Comparison of ENCODE assay signal across 15 mouse cellular contexts in genomic region chr13:41825379-41825966, GRCm38 (mm10). TPM values are rescaled to one million over a fixed set of nuclear protein-coding genes. Genes with fewer than 3 reads are reported as not detected.
DNase-seq lines count a peak whose midpoint lies in the region; ATAC-seq and TF ChIP-seq lines count a peak whose summit lies in the region.
"Had no signal": no experiment of that assay in that cellular context is flagged by ENCODE, and none has a peak within 500 bp of the region (broad histone marks: within the 10 kb centered on the region; RNA-seq: fewer than 3 reads in every experiment).

No protein-coding gene starts in this region.

- intact Hi-C loops in left cerebral cortex, postnatal 36 days (cut with DNase I), result no loop called here

- no peak overlapping the region for H3K4me3 ChIP-seq in lung, embryonic 14.5 days (ENCODE audit: low read depth, low read length)
- H3K4me3 ChIP-seq in lung, adult 2 months (replicated peaks; ENCODE audit: extremely low read depth, low read depth, low read length), result no peak overlapping the region
- H3K4me3 ChIP-seq in MEL (ENCODE audit: control insufficient read depth in 1 of 2, insufficient read depth in 1 of 2, low read depth in 2 of 2, low read length in 2 of 2), result no peak overlapping the region
- H3K4me3 ChIP-seq in liver, embryonic 11.5 days (ENCODE audit: low read depth, low read length), result no peak overlapping the region
- no peak overlapping the region for H3K4me3 ChIP-seq in heart, embryonic 11.5 days (ENCODE audit: low read depth, low read length)
- H3K4me3 ChIP-seq: hindbrain, embryonic 15.5 days had no signal

- no peak overlapping the region for H3K4me2 ChIP-seq in lung, embryonic 14.5 days
- H3K4me2 ChIP-seq in liver, embryonic 11.5 days, result peak overlapping the region; percentile 18; the same call in 1 of the 2 replicates
- no peak overlapping the region for H3K4me2 ChIP-seq in heart, embryonic 11.5 days
- H3K4me2 ChIP-seq: hindbrain, embryonic 15.5 days had no signal

- no peak overlapping the region for H3K9ac ChIP-seq in lung, embryonic 14.5 days
- no peak overlapping the region for H3K9ac ChIP-seq in MEL (ENCODE audit: control insufficient read depth, low read depth, low read length, poor library complexity, severe bottlenecking)
- no peak overlapping the region for H3K9ac ChIP-seq in liver, embryonic 11.5 days (ENCODE audit: low read depth, low read length)
- H3K9ac ChIP-seq in heart, embryonic 11.5 days (ENCODE audit: low read depth, low read length), result no peak overlapping the region
- H3K9ac ChIP-seq: hindbrain, embryonic 15.5 days had no signal

- DNase-seq in lung, embryonic 14.5 days, result peak; percentile 26
- DNase-seq in lung, adult 2 months, result no peak
- DNase-seq in MEL (ENCODE audit: low read depth, low spot score) (peak; percentile 2), MN1 (ENCODE audit: low spot score) (no peak)
- DNase-seq in liver, embryonic 11.5 days (ENCODE audit: low spot score), result no peak
- DNase-seq in thymus, postnatal 0 days (ENCODE audit: low spot score), result peak; percentile 84
- DNase-seq in left cerebral cortex, postnatal 36 days (ENCODE audit: low spot score in 2 of 2), result no peak
- DNase-seq: adrenal gland, adult 2 months; cerebellum, adult 11 months; kidney, postnatal 4 days had no signal

- no peak for TF ChIP-seq CTCF in lung, embryonic 14.5 days (IDR thresholded peaks at IDR 0.05; ENCODE audit: low read depth)
- TF ChIP-seq CTCF in lung, adult 2 months (IDR thresholded peaks at IDR 0.05; ENCODE audit: insufficient read depth, low read length), result no peak
- TF ChIP-seq CTCF in MEL (IDR thresholded peaks at IDR 0.05 in 2 of 3, conservative IDR thresholded peaks at IDR 0.05 in 1 of 3; ENCODE audit: control insufficient read depth in 1 of 3, insufficient read depth in 1 of 3, low read depth in 2 of 3, low read length in 3 of 3, poor library complexity in 1 of 3, severe bottlenecking in 1 of 3), result no peak

- H3K27me3 ChIP-seq in lung, embryonic 14.5 days (ENCODE audit: insufficient read depth, low read length), result no peaks in the 10 kb centered on the region
- no peaks in the 10 kb centered on the region for H3K27me3 ChIP-seq in MEL (ENCODE audit: control insufficient read depth in 1 of 2, insufficient read depth in 2 of 2, low read length in 2 of 2)
- no peaks in the 10 kb centered on the region for H3K27me3 ChIP-seq in liver, embryonic 11.5 days (replicated peaks; ENCODE audit: control insufficient read depth, insufficient read depth, low read length)
- H3K27me3 ChIP-seq in heart, embryonic 11.5 days (ENCODE audit: control insufficient read depth, insufficient read depth, low read length), result no peaks in the 10 kb centered on the region
- H3K27me3 ChIP-seq: hindbrain, embryonic 15.5 days had no signal

- no peaks in the 10 kb centered on the region for H3K4me1 ChIP-seq in lung, embryonic 14.5 days (ENCODE audit: insufficient read depth)
- H3K4me1 ChIP-seq in lung, adult 2 months (ENCODE audit: control insufficient read depth, insufficient read depth, low read length), result peaks cover 3% of the 10 kb centered on the region
- no peaks in the 10 kb centered on the region for H3K4me1 ChIP-seq in MEL (ENCODE audit: control insufficient read depth in 1 of 2, insufficient read depth in 2 of 2, low read length in 2 of 2)
- H3K4me1 ChIP-seq in liver, embryonic 11.5 days (replicated peaks; ENCODE audit: control insufficient read depth, insufficient read depth, low read length), result no peaks in the 10 kb centered on the region
- H3K4me1 ChIP-seq in heart, embryonic 11.5 days (ENCODE audit: control insufficient read depth, insufficient read depth, low read length), result no peaks in the 10 kb centered on the region
- H3K4me1 ChIP-seq: hindbrain, embryonic 15.5 days had no signal

- no peaks in the 10 kb centered on the region for H3K79me2 ChIP-seq in MEL (ENCODE audit: control insufficient read depth, insufficient read depth, low read length, poor library complexity)

- no peak for TF ChIP-seq POLR2A in lung, adult 2 months (IDR thresholded peaks at IDR 0.05; ENCODE audit: borderline replicate concordance, extremely low read depth, low read depth, low read length)
- TF ChIP-seq POLR2A in MEL (IDR thresholded peaks at IDR 0.05; ENCODE audit: control insufficient read depth in 1 of 2, insufficient read depth in 1 of 2, low read depth in 1 of 2, low read length in 2 of 2, poor library complexity in 1 of 2), result no peak

- no peak overlapping the region for H3K27ac ChIP-seq in lung, embryonic 14.5 days (ENCODE audit: low read depth)
- no peak overlapping the region for H3K27ac ChIP-seq in MEL (ENCODE audit: control insufficient read depth, low read depth, low read length)
- H3K27ac ChIP-seq in liver, embryonic 11.5 days (ENCODE audit: low read depth, low read length), result no peak overlapping the region
- no peak overlapping the region for H3K27ac ChIP-seq in heart, embryonic 11.5 days (ENCODE audit: low read depth, low read length)
- H3K27ac ChIP-seq: hindbrain, embryonic 15.5 days; macrophage had no signal

- no peak for TF ChIP-seq RAD21 in MEL (IDR thresholded peaks at IDR 0.05; ENCODE audit: low read depth, low read length)

- no peaks in the 10 kb centered on the region for H3K9me3 ChIP-seq in lung, embryonic 14.5 days (ENCODE audit: low read depth, low read length)
- H3K9me3 ChIP-seq in MEL (replicated peaks; ENCODE audit: insufficient read depth, low read length), result no peaks in the 10 kb centered on the region
- no peaks in the 10 kb centered on the region for H3K9me3 ChIP-seq in liver, embryonic 11.5 days (ENCODE audit: control insufficient read depth, low read length)
- no peaks in the 10 kb centered on the region for H3K9me3 ChIP-seq in heart, embryonic 11.5 days (replicated peaks; ENCODE audit: control insufficient read depth, low read length)
- H3K9me3 ChIP-seq: hindbrain, embryonic 15.5 days had no signal

- TF ChIP-seq EP300 in MEL (IDR thresholded peaks at IDR 0.05; ENCODE audit: low read depth in 1 of 2, low read length in 2 of 2), result no peak

- 69% methylated on average over 11 of the region's 11 CpGs for WGBS in lung, embryonic 14.5 days
- 67% methylated on average over 11 of the region's 11 CpGs for WGBS in lung, adult 2 months
- 51% methylated on average over 11 of the region's 11 CpGs for WGBS in liver, embryonic 11.5 days
- 71% methylated on average over 11 of the region's 11 CpGs for WGBS in heart, embryonic 11.5 days (ENCODE audit: insufficient replicate concordance)

- ATAC-seq in lung, embryonic 14.5 days (ENCODE audit: insufficient read depth), result no peak
- no peak for ATAC-seq in liver, embryonic 11.5 days (replicated peaks; ENCODE audit: low FRiP score)
- no peak for ATAC-seq in heart, embryonic 11.5 days (replicated peaks; ENCODE audit: insufficient number of reproducible peaks, low FRiP score, low TSS enrichment)
- ATAC-seq: forebrain, embryonic 16.5 days had no signal

- H3K36me3 ChIP-seq in lung, embryonic 14.5 days (ENCODE audit: insufficient read depth), result no peaks in the 10 kb centered on the region
- no peaks in the 10 kb centered on the region for H3K36me3 ChIP-seq in MEL (ENCODE audit: control insufficient read depth in 1 of 2, insufficient read depth in 2 of 2, low read length in 2 of 2)
- H3K36me3 ChIP-seq in liver, embryonic 11.5 days (ENCODE audit: control insufficient read depth, insufficient read depth, low read length), result no peaks in the 10 kb centered on the region
- no peaks in the 10 kb centered on the region for H3K36me3 ChIP-seq in heart, embryonic 11.5 days (ENCODE audit: control insufficient read depth, insufficient read depth, low read length)
- H3K36me3 ChIP-seq: hindbrain, embryonic 15.5 days had no signal

TF ChIP-seq in MEL, 35 proteins besides CTCF, POLR2A, EP300 and RAD21:
- TF ChIP-seq ZMIZ1 (IDR thresholded peaks at IDR 0.05; ENCODE audit: low read depth, low read length), result no peak
- no peak for TF ChIP-seq SMC3 (IDR thresholded peaks at IDR 0.05; ENCODE audit: low read depth, low read length)
- TF ChIP-seq ZC3H11A (IDR thresholded peaks at IDR 0.05; ENCODE audit: low read depth, low read length), result no peak
- TF ChIP-seq POLR2AphosphoS5 (IDR thresholded peaks at IDR 0.05; ENCODE audit: borderline replicate concordance, low read depth, low read length), result no peak
- no peak for TF ChIP-seq NELFE (IDR thresholded peaks at IDR 0.05; ENCODE audit: low read depth, low read length)
- TF ChIP-seq KAT2A (conservative IDR thresholded peaks at IDR 0.05; ENCODE audit: low read depth, low read length), result no peak
- no peak for TF ChIP-seq HCFC1 (IDR thresholded peaks at IDR 0.05; ENCODE audit: low read depth, low read length)
- no peak for TF ChIP-seq MXI1 (IDR thresholded peaks at IDR 0.05; ENCODE audit: low read depth, low read length)
- no peak for TF ChIP-seq MAFK (IDR thresholded peaks at IDR 0.05; ENCODE audit: borderline replicate concordance, low read depth, low read length)
- TF ChIP-seq USF2 (IDR thresholded peaks at IDR 0.05; ENCODE audit: borderline replicate concordance in 1 of 2, insufficient read depth in 1 of 2, low read depth in 1 of 2, low read length in 2 of 2), result no peak
- no peak for TF ChIP-seq TBP (IDR thresholded peaks at IDR 0.05; ENCODE audit: low read depth, low read length)
- no peak for TF ChIP-seq USF1 (IDR thresholded peaks at IDR 0.05; ENCODE audit: low read depth, low read length)
- TF ChIP-seq BHLHE40 (IDR thresholded peaks at IDR 0.05; ENCODE audit: borderline replicate concordance, low read depth, low read length), result no peak

RNA-seq across cellular contexts. Expression of gene Adtrp, which starts 22.0 kb away (rescaled TPM):
- polyA plus RNA-seq in lung, embryonic 14.5 days (2014; fragmentation: Nextera tagmentation; extraction: Ambion mirVana), result not detected in 2 replicates
- 1.6 and 4.3 TPM in 2 replicates for polyA plus RNA-seq in lung, adult 2 months (2012; rRNA removed)
- not detected in 2 replicates for total RNA-seq in MEL (2012; rRNA removed)
- not detected for polyA plus RNA-seq in MEL (2012; ENCODE audit: insufficient read depth in 1 of 2, insufficient read length in 2 of 2, low read depth in 1 of 2, low replicate concordance in 2 of 2, missing spikeins in 1 of 2)
- 0.32 and 0.89 TPM in 2 replicates for polyA plus RNA-seq in liver, embryonic 11.5 days (2014; fragmentation: Nextera tagmentation; extraction: Ambion mirVana)
- polyA plus RNA-seq in thymus, postnatal 0 days (2015; fragmentation: Nextera tagmentation; extraction: Ambion mirVana), result 0.37 and 0.64 TPM in 2 replicates
- not detected in 2 replicates for polyA plus RNA-seq in heart, embryonic 11.5 days (2014; fragmentation: Nextera tagmentation; extraction: Ambion mirVana)
- under 1 TPM; 0.16 to 0.59 TPM for total RNA-seq in left cerebral cortex, postnatal 36 days (2021)
- polyA plus RNA-seq: forebrain, embryonic 16.5 days; limb, embryonic 11.5 days had no signal

Comparison
In these comparisons a context has a peak if more than half of its experiments do, and no peak if none do; other contexts are left out.
1. DNase-seq: peak in lung, embryonic 14.5 days (single experiment), MEL (single experiment) and thymus, postnatal 0 days (single experiment); none in lung, adult 2 months (single experiment), liver, embryonic 11.5 days (single experiment), MN1 (single experiment) and left cerebral cortex, postnatal 36 days (0 of 2).